Mouse (Mus musculus) hindbrain, embryonic 10.5 days (tissue): ENCODE measurements around the gene Chdh. TPM values are rescaled to one million over a fixed set of nuclear protein-coding genes. Genes with fewer than 3 reads are reported as not detected.

Experiments used
- DNase-seq: peaks from one replicate; pipeline ENCODE4 v3.0.0-alpha.2; 2017; ENCODE audit warnings: low spot score
- H3K27ac ChIP-seq: fragments of 300-500 bp; sonication (generic); 2 replicates; pipeline ENCODE4 v1.5.1; 2016; ENCODE audit warnings: mild to moderate bottlenecking, moderate library complexity
- H3K27me3 ChIP-seq: fragments of 300-500 bp; sonication (generic); 2 replicates; pipeline ENCODE4 v1.6.1; 2016; ENCODE audit warnings: mild to moderate bottlenecking; ENCODE audit not compliant: poor library complexity, insufficient read depth, severe bottlenecking
- H3K36me3 ChIP-seq: fragments of 300-500 bp; sonication (generic); 2 replicates; pipeline ENCODE4 v1.6.1; 2016; ENCODE audit warnings: mild to moderate bottlenecking, moderate library complexity
- H3K4me1 ChIP-seq: fragments of 300-500 bp; sonication (generic); replicated peaks from 2 replicates; pipeline ENCODE4 v1.6.1; 2016; ENCODE audit warnings: mild to moderate bottlenecking
- H3K4me3 ChIP-seq: fragments of 300-500 bp; sonication (generic); 2 replicates; pipeline ENCODE4 v1.5.1; 2016; ENCODE audit warnings: mild to moderate bottlenecking, moderate library complexity
- H3K9me3 ChIP-seq: fragments of 300-500 bp; sonication (generic); 2 replicates; pipeline ENCODE4 v1.6.1; 2016; ENCODE audit warnings: mild to moderate bottlenecking, moderate library complexity
- WGBS: fragments of 180-500 bp; shearing (Covaris S2); methylation state at CpG from one replicate; pipeline ENCODE4 v1.1.7; 2016; 5-methylcytosine and 5-hydroxymethylcytosine counted together
- polyA plus RNA-seq: library from polyadenylated mRNA; unstranded; fragments of >200 nt; fragmentation: Nextera tagmentation; extraction: Ambion mirVana; gene quantifications from 2 replicates; pipeline ENCODE4 v1.2.1, GENCODE M21; 2016

The Chdh gene
- polyA plus RNA-seq, 1 experiment from 2014 or later, result 0.09 TPM

DNA sequence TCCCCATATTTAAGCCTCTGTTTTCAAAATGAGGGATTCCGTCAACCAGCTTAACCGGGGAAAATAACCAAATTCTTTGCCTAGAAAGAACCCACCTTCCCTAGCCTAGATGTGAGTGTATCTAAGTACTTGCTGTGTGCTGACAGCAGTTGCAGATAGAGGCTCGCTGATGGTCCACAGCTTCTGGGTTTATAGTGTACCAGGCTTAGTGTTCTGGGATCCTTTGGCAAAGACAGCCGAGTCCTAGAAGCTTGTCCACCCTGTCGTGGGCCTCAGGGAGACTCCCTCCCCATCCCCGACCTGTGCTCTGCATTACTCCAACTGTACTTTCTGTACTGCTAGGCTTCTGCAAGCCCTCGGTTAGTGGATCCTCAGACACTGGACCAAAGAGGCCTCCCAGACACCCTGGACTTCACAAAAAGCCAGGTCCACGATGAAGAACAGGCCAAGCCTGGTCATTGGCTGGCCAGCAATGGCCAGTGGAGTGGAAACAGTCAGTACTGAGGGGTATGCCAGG lies 36.9 kb downstream of the Chdh start:
- Histone ChIP-seq H3K36me3 (no peaks in the 10 kb centered on the region), H3K9me3 (no peaks in the 10 kb centered on the region), H3K4me3 (no peak overlapping the region), H3K27me3 (no peaks in the 10 kb centered on the region), H3K27ac (no peak overlapping the region), H3K4me1 (no peaks in the 10 kb centered on the region)
- 91% methylated on average over 8 of the region's 8 CpGs for WGBS
- DNase-seq, result no peak

DNA sequence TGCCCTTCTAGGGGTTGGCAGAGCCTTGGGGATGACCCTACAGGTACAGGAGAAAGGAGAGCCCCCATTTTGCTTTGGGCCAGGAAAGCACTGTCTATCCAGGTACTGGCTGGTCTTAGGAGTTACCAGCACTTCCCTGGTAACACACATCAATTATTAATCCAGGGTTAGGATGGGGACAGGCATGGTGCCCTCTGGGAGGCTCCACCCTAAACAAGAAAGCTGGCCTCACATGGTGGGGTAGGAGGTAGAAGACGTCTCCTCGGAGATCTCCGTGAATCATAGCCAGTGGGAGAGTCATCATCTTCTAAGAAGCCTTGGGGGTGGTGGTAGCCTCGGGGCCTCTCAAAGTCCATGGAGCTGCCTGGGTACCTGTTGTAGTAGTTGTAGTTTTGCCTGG lies 38.2 kb downstream of the Chdh start:
- Histone ChIP-seq H3K4me1 (no peaks in the 10 kb centered on the region), H3K4me3 (no peak overlapping the region), H3K36me3 (no peaks in the 10 kb centered on the region), H3K9me3 (no peaks in the 10 kb centered on the region), H3K27me3 (no peaks in the 10 kb centered on the region), H3K27ac (no peak overlapping the region)
- 90% methylated on average over 4 of the region's 4 CpGs for WGBS
- no peak for DNase-seq

DNA sequence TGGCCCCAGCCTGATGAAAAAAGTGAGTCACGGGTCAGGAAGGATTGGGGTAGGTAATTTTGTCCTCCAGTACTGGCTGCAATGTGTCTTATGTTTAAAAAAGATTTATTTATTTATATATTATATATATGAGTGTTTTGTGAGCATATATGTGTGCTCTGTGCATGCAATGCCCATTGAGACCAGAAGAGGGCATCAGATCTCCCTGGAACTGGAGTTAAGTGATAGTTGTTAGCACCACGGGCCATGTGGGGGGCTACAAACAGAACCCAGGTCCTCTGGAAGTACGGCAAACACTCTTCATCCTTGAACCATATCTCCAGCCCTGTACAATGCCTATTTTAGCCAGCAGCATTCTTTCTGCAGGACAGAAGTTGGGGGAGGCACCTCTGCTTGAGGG lies 39.2 kb downstream of the Chdh start:
- Histone ChIP-seq H3K36me3 (no peaks in the 10 kb centered on the region), H3K4me1 (no peaks in the 10 kb centered on the region), H3K27ac (no peak overlapping the region), H3K9me3 (no peaks in the 10 kb centered on the region), H3K27me3 (no peaks in the 10 kb centered on the region), H3K4me3 (no peak overlapping the region)
- DNase-seq, result no peak
- WGBS, result 77% methylated on average over 3 of the region's 3 CpGs

DNA sequence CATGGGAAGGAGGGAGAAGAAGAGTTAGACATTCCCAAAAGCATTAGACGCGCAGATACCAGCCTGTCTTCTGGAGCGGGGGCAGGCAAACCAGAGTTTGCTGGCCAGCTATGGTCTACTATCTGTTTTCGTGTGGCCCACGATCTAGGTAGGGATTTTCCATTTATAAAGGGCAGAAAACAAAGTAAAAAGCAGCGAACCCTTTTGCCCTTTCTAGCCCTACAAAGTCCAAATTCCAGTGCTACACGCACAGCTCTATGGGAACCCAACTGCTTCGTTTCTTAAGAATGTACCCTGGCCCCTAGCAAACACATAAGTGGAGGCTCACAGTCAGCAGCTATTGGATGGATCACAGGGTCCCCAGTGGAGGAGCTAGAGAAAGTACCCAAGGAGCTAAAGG lies 41.5 kb downstream of the Chdh start:
- H3K27me3 ChIP-seq, result no peaks in the 10 kb centered on the region
- DNase-seq, result no peak
- no peaks in the 10 kb centered on the region for H3K9me3 ChIP-seq
- H3K4me1 ChIP-seq, result no peaks in the 10 kb centered on the region
- no peak overlapping the region for H3K27ac ChIP-seq
- WGBS, result 85% methylated on average over 8 of the region's 8 CpGs
- H3K4me3 ChIP-seq, result no peak overlapping the region
- H3K36me3 ChIP-seq, result no peaks in the 10 kb centered on the region

DNA sequence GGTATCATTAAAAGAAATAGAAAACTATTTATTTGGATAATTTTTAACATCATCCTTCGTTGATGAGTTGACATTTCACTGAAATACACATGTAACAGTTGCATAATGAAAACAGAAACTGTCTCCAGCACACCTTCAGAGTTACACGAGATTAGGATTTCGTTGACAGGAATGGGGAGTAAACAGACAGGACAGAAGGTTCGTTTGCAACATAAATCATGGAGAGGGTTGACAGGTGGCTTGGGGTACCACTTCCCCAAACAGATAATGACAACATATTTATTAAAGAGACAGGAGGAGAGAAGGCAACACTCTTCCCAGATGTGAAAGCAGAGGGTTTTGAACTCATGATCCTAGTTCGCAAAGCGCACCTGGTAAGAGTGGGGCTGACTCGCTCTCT lies 46.1 kb downstream of the Chdh start:
- no peak for DNase-seq
- Histone ChIP-seq H3K36me3 (no peaks in the 10 kb centered on the region), H3K9me3 (no peaks in the 10 kb centered on the region), H3K27me3 (no peaks in the 10 kb centered on the region), H3K4me1 (peaks cover 5% of the 10 kb centered on the region; the same call in 1 of the 2 replicates), H3K27ac (no peak overlapping the region), H3K4me3 (no peak overlapping the region)
- WGBS, result 83% methylated on average over 7 of the region's 7 CpGs

DNA sequence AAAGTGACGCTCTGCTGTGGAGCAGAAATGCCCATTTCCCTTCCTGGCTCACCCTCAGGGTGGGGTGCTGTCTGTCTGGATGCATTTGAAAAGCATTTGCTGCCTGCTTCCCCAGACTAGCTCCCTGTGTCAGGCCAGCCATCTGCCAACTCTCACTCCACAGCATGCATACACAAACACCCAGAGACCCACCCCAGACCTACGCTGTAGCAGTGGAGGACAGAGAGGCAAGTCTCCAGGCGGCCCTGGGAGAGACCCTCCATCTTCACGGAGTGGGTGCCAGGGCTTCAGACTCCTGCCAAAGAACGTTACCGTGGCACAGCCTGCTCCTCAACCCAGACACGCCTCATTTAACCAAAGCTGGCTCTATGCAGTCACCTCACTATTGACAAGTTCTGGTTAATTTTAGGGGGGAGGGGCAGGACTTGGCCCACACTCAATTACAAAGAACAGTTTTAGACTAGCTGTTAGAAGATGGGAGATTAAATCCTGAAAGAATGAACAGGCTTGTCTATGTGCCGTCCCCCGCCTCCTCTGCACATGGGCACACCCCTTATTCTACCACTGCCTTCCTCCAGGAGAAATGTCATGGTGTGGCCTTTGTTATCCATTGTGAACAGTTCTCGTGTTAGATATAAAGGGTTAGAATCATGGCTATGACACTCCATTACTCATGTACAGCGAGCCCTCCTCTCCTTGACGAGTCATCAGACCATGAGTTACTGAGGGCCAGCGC lies 47.4 kb downstream of the Chdh start:
- Histone ChIP-seq H3K36me3 (no peaks in the 10 kb centered on the region), H3K9me3 (no peaks in the 10 kb centered on the region), H3K4me3 (no peak overlapping the region), H3K27me3 (no peaks in the 10 kb centered on the region), H3K27ac (0 out of 2 replicates have a peak overlapping the region, but pooled peaks have one; percentile 13), H3K4me1 (peaks cover 5% of the 10 kb centered on the region; the same call in 1 of the 2 replicates)
- no peak for DNase-seq
- 75% methylated on average over 13 of the region's 13 CpGs for WGBS

DNA sequence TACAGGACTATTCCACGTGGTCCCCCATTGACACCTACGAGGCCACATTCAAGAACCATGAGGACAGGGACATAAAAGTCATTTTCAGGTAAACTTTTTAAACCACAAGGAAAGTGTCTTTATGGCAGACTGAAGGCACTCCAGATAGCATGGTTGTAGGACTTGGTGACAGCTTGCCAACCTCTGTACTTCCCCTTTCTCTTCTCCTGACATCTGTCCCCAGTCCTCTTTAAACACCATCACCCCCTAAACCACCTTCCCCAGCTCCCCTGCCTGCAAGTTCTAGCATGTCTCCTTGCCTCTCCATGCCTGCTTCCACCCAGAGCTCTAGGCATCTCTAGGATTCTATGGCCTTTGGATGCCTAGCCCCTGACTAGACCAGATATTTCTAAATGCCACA lies 56.0 kb downstream of the Chdh start:
- Histone ChIP-seq H3K4me3 (no peak overlapping the region), H3K4me1 (no peaks in the 10 kb centered on the region), H3K27ac (no peak overlapping the region), H3K27me3 (no peaks in the 10 kb centered on the region), H3K9me3 (no peaks in the 10 kb centered on the region), H3K36me3 (no peaks in the 10 kb centered on the region)
- 87% methylated on average over 2 of the region's 2 CpGs for WGBS
- DNase-seq, result no peak

DNA sequence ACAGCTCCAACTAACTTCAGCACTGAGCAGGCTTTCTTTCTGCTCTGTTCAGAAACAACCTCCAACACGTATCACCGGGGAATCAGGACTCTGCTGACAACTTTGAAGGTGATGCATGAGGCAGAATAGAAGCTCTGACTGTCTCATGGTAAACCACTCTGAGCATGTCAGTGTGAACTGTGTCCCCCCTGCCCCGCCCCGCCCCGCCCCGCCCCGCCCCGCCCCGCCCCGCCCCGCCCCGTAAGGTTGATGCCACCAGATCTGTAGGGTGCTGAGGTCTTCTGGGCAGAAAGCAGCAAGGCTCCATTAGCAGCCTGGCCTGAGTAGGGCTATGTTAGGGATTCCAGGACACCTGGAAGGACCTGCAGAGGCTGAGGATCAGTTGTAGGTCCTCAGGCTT lies 57.9 kb downstream of the Chdh start:
- no peak for DNase-seq
- H3K4me3 ChIP-seq, result no peak overlapping the region
- H3K27me3 ChIP-seq, result no peaks in the 10 kb centered on the region
- no peak overlapping the region for H3K27ac ChIP-seq
- WGBS, result 84% methylated on average over 12 of the region's 12 CpGs
- H3K9me3 ChIP-seq, result no peaks in the 10 kb centered on the region
- H3K4me1 ChIP-seq, result no peaks in the 10 kb centered on the region
- H3K36me3 ChIP-seq, result no peaks in the 10 kb centered on the region

DNA sequence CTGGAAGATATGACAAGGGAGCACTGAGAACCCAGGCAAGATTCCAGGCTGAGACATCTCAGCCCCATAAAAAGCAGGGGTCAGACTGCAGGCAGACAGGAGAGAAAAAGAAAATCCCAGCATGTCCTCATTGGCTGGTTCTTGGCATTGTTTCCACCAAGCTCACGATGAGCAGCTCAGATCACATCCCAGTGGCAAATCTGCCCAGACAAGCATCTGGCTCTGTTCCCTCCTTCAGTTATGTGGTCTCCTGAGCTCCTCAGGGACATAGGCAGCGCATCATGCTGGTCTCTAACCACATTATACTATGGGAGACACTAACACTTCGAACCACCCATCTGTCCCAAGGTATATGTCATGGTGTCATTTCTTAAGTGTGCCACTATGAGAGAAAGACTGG lies 59.7 kb downstream of the Chdh start:
- no peak for DNase-seq
- Histone ChIP-seq H3K4me3 (no peak overlapping the region), H3K36me3 (no peaks in the 10 kb centered on the region), H3K9me3 (no peaks in the 10 kb centered on the region), H3K27me3 (no peaks in the 10 kb centered on the region), H3K4me1 (no peaks in the 10 kb centered on the region), H3K27ac (no peak overlapping the region)
- 79% methylated on average over 3 of the region's 3 CpGs for WGBS

DNA sequence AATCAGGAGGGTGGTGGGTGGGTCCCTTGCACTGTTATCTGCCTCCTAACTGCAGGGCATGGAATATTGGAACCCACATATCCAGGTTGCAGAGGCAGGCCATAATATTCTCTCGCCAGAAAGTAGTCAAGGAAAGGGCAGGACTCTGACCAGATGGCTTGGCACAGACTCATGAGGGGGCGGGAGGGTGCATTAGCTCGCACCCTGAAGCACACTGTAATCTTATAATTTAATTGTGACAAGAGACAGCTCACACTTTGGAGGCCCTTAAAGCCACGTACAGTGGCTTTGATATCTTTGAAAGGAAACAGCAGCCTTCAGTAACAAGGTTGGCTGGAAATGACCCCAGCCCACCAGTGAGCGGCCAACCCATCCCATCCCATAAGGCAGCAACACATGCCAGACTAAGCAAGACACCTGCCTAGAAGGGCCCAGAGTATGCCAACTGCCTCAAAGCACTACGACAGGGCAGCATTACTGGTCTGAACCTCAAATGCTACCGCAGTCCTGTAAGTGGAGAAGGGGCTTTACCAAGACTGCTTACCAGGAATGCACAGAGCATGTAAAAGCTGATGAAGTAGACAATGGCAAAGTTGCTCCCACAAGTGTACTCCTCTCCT lies 66.6 kb downstream of the Chdh start:
- Histone ChIP-seq H3K4me1 (0 out of 2 replicates have a peak, but pooled peaks cover 3% of the 10 kb centered on the region), H3K4me3 (no peak overlapping the region), H3K27ac (no peak overlapping the region), H3K27me3 (no peaks in the 10 kb centered on the region), H3K9me3 (no peaks in the 10 kb centered on the region), H3K36me3 (no peaks in the 10 kb centered on the region)
- 89% methylated on average over 7 of the region's 7 CpGs for WGBS
- DNase-seq, result no peak

DNA sequence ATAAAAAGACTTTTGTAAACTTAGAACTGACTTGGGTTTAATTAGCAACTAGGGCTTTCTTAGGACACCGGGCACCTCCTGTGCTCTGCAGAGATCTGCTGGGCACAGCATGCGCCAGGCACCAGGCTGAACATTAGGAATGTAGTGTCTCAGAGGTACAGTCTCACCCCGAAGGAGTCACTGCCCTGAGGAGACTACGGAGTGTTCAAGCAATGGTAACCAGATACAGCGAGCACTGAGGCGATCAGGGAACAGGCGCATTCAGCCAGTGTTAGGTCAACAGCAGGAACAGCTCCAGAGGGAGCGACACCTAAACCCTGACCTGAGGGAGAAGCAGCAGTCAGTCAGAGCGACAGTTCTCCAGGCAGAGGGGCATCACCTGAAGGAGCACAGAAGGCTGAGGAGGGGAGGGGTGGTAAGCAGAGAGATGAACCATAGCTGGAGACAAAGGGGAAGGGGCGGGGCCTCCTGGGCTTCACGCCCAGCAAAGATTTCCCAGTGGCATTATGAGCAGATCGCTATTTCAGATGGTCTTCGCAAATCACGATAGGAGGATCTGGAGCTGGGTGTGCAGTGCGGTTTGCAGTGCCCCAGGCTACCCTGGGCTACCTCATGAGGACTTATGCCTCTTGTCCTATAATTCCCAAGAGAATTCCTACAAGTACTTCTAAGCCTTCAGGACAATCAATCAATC lies 69.4 kb downstream of the Chdh start:
- Histone ChIP-seq H3K4me1 (0 out of 2 replicates have a peak, but pooled peaks cover 3% of the 10 kb centered on the region), H3K4me3 (no peak overlapping the region), H3K27ac (no peak overlapping the region), H3K36me3 (no peaks in the 10 kb centered on the region), H3K27me3 (no peaks in the 10 kb centered on the region), H3K9me3 (no peaks in the 10 kb centered on the region)
- no peak for DNase-seq
- 77% methylated on average over 15 of the region's 15 CpGs for WGBS

DNA sequence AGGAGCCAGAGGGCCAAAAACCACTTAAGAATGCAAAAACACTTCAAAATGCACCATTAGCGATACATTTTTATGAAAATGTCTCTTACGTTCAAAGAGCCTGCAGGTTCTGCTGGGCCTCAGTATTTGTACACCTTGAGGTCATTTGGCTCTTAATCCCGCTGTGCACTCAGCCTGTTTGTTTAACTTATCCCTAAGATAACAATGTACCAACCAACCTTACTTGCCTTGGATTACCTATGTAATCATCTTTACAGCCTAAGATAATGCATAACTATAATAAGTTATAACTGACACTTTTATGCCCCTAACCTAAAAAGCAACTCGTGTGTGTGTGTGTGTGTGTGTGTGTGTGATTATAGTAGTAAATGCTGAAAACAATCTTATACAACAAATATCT lies 70.9 kb downstream of the Chdh start:
- Histone ChIP-seq H3K4me3 (no peak overlapping the region), H3K27ac (no peak overlapping the region), H3K4me1 (0 out of 2 replicates have a peak, but pooled peaks cover 3% of the 10 kb centered on the region), H3K9me3 (no peaks in the 10 kb centered on the region), H3K27me3 (no peaks in the 10 kb centered on the region), H3K36me3 (no peaks in the 10 kb centered on the region)
- WGBS, result 83% methylated on average over 4 of the region's 4 CpGs
- no peak for DNase-seq
